Mouse (Mus musculus): ENCODE measurements around the gene E130116L18Rik. TPM values are rescaled to one million over a fixed set of nuclear protein-coding genes. Genes with fewer than 3 reads are reported as not detected.

Gene E130116L18Rik
- total and polyA plus RNA-seq, 2 experiments from 2014 or later = not detected

GRCm38 (mm10) chr5:25254491-25254890 is 31.5 kb upstream of the E130116L18Rik start:
- no peak overlapping the region for H3K27ac ChIP-seq (ENCODE audit: low read depth)
- no peak for ATAC-seq (ENCODE audit: insufficient read depth, low read depth)
- H3K4me2 ChIP-seq (ENCODE audit: low read depth, low read length) = no peak overlapping the region
- WGBS = 93% methylated on average over 4 of the region's 4 CpGs
- no peaks in the 10 kb centered on the region for H3K4me1 ChIP-seq (ENCODE audit: control insufficient read depth, insufficient read depth)
- H3K36me3 ChIP-seq (replicated peaks; ENCODE audit: control insufficient read depth, insufficient read depth, low read length) = peaks cover 84% of the 10 kb centered on the region
- DNase-seq (ENCODE audit: low spot score) = no peak
- H3K9ac ChIP-seq (replicated peaks; ENCODE audit: low read depth, low read length) = no peak overlapping the region
- no peaks in the 10 kb centered on the region for H3K27me3 ChIP-seq (ENCODE audit: control insufficient read depth, insufficient read depth, low read length)
- TF ChIP-seq CTCF (IDR thresholded peaks at IDR 0.05; ENCODE audit: low read depth) (no peak), EP300 (IDR thresholded peaks at IDR 0.05; ENCODE audit: low read depth) (no peak)
- no peaks in the 10 kb centered on the region for H3K9me3 ChIP-seq (replicated peaks; ENCODE audit: control insufficient read depth, low read length)
- no peak overlapping the region for H3K4me3 ChIP-seq (ENCODE audit: low read depth, low read length)

DNA sequence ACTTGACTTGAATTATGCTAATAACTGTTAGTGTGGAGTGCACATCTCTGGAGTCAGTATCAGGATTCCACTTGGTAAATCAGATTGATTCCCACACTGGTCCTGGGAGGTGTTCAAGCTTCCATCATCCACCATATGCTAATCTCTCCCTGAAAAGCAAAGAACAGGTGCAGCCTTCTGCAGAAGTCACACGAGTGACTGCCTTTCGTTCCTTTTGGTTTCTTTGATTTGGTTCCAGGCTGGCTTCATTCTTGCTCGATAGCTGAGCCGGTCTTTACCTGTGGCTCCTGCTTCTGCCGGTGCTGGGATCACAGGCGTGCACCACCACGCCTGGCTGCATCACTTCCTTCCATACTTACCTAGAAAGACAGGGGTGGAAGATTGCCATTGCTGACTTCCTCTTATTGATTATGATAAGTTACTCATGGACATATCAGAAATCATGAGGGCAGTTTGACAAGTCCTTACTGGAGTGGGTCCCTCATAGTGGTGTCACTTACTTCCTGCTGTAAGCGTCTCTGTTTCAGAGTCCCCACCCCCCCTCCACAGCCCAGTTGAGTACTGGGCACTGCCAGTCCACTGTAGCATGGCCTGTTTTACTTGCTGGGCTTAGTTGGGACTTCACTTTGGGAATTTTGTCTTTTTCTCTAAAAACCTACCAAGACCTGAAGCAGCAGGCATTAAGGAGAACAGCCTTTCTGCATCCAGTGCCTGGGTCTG is 30.0 kb upstream of the E130116L18Rik start:
- 79% methylated on average over 8 of the region's 8 CpGs for WGBS
- TF ChIP-seq EP300 (IDR thresholded peaks at IDR 0.05; ENCODE audit: low read depth) (no peak), CTCF (IDR thresholded peaks at IDR 0.05; ENCODE audit: low read depth) (no peak)
- DNase-seq (ENCODE audit: low spot score) (no peak), ATAC-seq (ENCODE audit: insufficient read depth, low read depth) (no peak)
- H3K27ac ChIP-seq (ENCODE audit: low read depth) = no peak overlapping the region
- H3K27me3 ChIP-seq (ENCODE audit: control insufficient read depth, insufficient read depth, low read length) = no peaks in the 10 kb centered on the region
- H3K9me3 ChIP-seq (replicated peaks; ENCODE audit: control insufficient read depth, low read length) = no peaks in the 10 kb centered on the region
- no peaks in the 10 kb centered on the region for H3K4me1 ChIP-seq (ENCODE audit: control insufficient read depth, insufficient read depth)
- H3K36me3 ChIP-seq (replicated peaks; ENCODE audit: control insufficient read depth, insufficient read depth, low read length) = peaks cover 69% of the 10 kb centered on the region
- no peak overlapping the region for H3K4me2 ChIP-seq (ENCODE audit: low read depth, low read length)
- no peak overlapping the region for H3K9ac ChIP-seq (replicated peaks; ENCODE audit: low read depth, low read length)
- no peak overlapping the region for H3K4me3 ChIP-seq (ENCODE audit: low read depth, low read length)

GRCm38 (mm10) chr5:25252423-25252822 is 29.5 kb upstream of the E130116L18Rik start:
- TF ChIP-seq CTCF (IDR thresholded peaks at IDR 0.05; ENCODE audit: low read depth) (no peak), EP300 (IDR thresholded peaks at IDR 0.05; ENCODE audit: low read depth) (no peak)
- Histone ChIP-seq H3K27me3 (ENCODE audit: control insufficient read depth, insufficient read depth, low read length) (no peaks in the 10 kb centered on the region), H3K4me1 (ENCODE audit: control insufficient read depth, insufficient read depth) (no peaks in the 10 kb centered on the region), H3K4me3 (ENCODE audit: low read depth, low read length) (no peak overlapping the region), H3K9ac (replicated peaks; ENCODE audit: low read depth, low read length) (no peak overlapping the region), H3K27ac (ENCODE audit: low read depth) (no peak overlapping the region; the same call in 1 of the 2 replicates), H3K4me2 (ENCODE audit: low read depth, low read length) (no peak overlapping the region), H3K9me3 (replicated peaks; ENCODE audit: control insufficient read depth, low read length) (no peaks in the 10 kb centered on the region), H3K36me3 (replicated peaks; ENCODE audit: control insufficient read depth, insufficient read depth, low read length) (peaks cover 63% of the 10 kb centered on the region)
- ATAC-seq (ENCODE audit: insufficient read depth, low read depth) (no peak), DNase-seq (ENCODE audit: low spot score) (no peak)
- 30% methylated on average over 2 of the region's 2 CpGs for WGBS

GRCm38 (mm10) chr5:25247036-25247435 is 24.1 kb upstream of the E130116L18Rik start:
- DNase-seq (ENCODE audit: low spot score) (no peak), ATAC-seq (ENCODE audit: insufficient read depth, low read depth) (no peak)
- H3K9me3 ChIP-seq (replicated peaks; ENCODE audit: control insufficient read depth, low read length) = no peaks in the 10 kb centered on the region
- no peak overlapping the region for H3K4me2 ChIP-seq (ENCODE audit: low read depth, low read length)
- H3K4me1 ChIP-seq (ENCODE audit: control insufficient read depth, insufficient read depth) = no peaks in the 10 kb centered on the region
- H3K27ac ChIP-seq (ENCODE audit: low read depth) = no peak overlapping the region
- no peak overlapping the region for H3K9ac ChIP-seq (replicated peaks; ENCODE audit: low read depth, low read length)
- H3K36me3 ChIP-seq (replicated peaks; ENCODE audit: control insufficient read depth, insufficient read depth, low read length) = peaks cover 26% of the 10 kb centered on the region
- H3K27me3 ChIP-seq (ENCODE audit: control insufficient read depth, insufficient read depth, low read length) = no peaks in the 10 kb centered on the region
- no peak for TF ChIP-seq EP300 (IDR thresholded peaks at IDR 0.05; ENCODE audit: low read depth)
- no peak for TF ChIP-seq CTCF (IDR thresholded peaks at IDR 0.05; ENCODE audit: low read depth)
- WGBS = 70% methylated on average over 3 of the region's 3 CpGs
- H3K4me3 ChIP-seq (ENCODE audit: low read depth, low read length) = no peak overlapping the region

GRCm38 (mm10) chr5:25246473-25246865 is 23.5 kb upstream of the E130116L18Rik start:
- no peak overlapping the region for H3K9ac ChIP-seq (replicated peaks; ENCODE audit: low read depth, low read length)
- WGBS = 81% methylated on average over 1 of the region's 1 CpGs
- H3K4me1 ChIP-seq (ENCODE audit: control insufficient read depth, insufficient read depth) = no peaks in the 10 kb centered on the region
- no peaks in the 10 kb centered on the region for H3K27me3 ChIP-seq (ENCODE audit: control insufficient read depth, insufficient read depth, low read length)
- no peak for DNase-seq (ENCODE audit: low spot score)
- no peak overlapping the region for H3K27ac ChIP-seq (ENCODE audit: low read depth)
- H3K9me3 ChIP-seq (replicated peaks; ENCODE audit: control insufficient read depth, low read length) = no peaks in the 10 kb centered on the region
- TF ChIP-seq CTCF (IDR thresholded peaks at IDR 0.05; ENCODE audit: low read depth) = no peak
- TF ChIP-seq EP300 (IDR thresholded peaks at IDR 0.05; ENCODE audit: low read depth) = no peak
- H3K4me2 ChIP-seq (ENCODE audit: low read depth, low read length) = no peak overlapping the region
- ATAC-seq (ENCODE audit: insufficient read depth, low read depth) = no peak
- H3K4me3 ChIP-seq (ENCODE audit: low read depth, low read length) = no peak overlapping the region
- H3K36me3 ChIP-seq (replicated peaks; ENCODE audit: control insufficient read depth, insufficient read depth, low read length) = peaks cover 22% of the 10 kb centered on the region

Measured in heart, postnatal 0 days (tissue).